ENCODE assay signal across 8 mouse cellular contexts in genomic region chr6:86472100-86472955, GRCm38 (mm10). TPM values are rescaled to one million over a fixed set of nuclear protein-coding genes. Genes with fewer than 3 reads are reported as not detected.
DNase-seq lines count a peak whose midpoint lies in the region; ATAC-seq lines count a peak whose summit lies in the region.

No protein-coding gene starts in this region.

- peak; percentile 99 for DNase-seq in Muller cell, postnatal 12 days (ENCODE audit: inconsistent ontology term)
- peak; percentile 100 for DNase-seq in cerebellum, adult 9-11 months
- DNase-seq in frontal cortex, adult 2 months (ENCODE audit: extremely low spot score in 1 of 2, low spot score in 1 of 2) = peak; percentile 99 to 100
- DNase-seq in hindbrain, embryonic 11.5 days (ENCODE audit: low spot score) = peak; percentile 100
- peak; percentile 100 for DNase-seq in layer of hippocampus, postnatal 10 days (ENCODE audit: low spot score in 2 of 2)
- DNase-seq in lung, postnatal 10 days = peak; percentile 100
- DNase-seq in ovary, postnatal 36 days (ENCODE audit: low spot score) = peak; percentile 100
- DNase-seq in thymus, postnatal 25 days = peak; percentile 100

- no peaks in the 10 kb centered on the region for H3K9me3 ChIP-seq in hindbrain, embryonic 11.5 days (ENCODE audit: control insufficient read depth, low read length)

- WGBS in hindbrain, embryonic 11.5 days = under 1% methylated on average over 55 of the region's 56 CpGs

- ATAC-seq in hindbrain, embryonic 11.5 days (ENCODE audit: low FRiP score) = peak; percentile 94

- H3K4me2 ChIP-seq in hindbrain, embryonic 11.5 days (replicated peaks; ENCODE audit: low read depth, low read length) = peak overlapping the region; percentile 68

- no peaks in the 10 kb centered on the region for H3K27me3 ChIP-seq in hindbrain, embryonic 11.5 days (ENCODE audit: control insufficient read depth, insufficient read depth, low read length)

- H3K4me3 ChIP-seq in hindbrain, embryonic 11.5 days (ENCODE audit: low read depth, low read length) = peak overlapping the region; percentile 34

- H3K27ac ChIP-seq in hindbrain, embryonic 11.5 days (ENCODE audit: low read depth, low read length) = peak overlapping the region; percentile 88

- H3K9ac ChIP-seq in hindbrain, embryonic 11.5 days (ENCODE audit: low read depth, low read length) = peak overlapping the region; percentile 70

- no peaks in the 10 kb centered on the region; the same call in 1 of the 2 replicates for H3K4me1 ChIP-seq in hindbrain, embryonic 11.5 days (replicated peaks; ENCODE audit: control insufficient read depth, insufficient read depth, low read length)

- peaks cover 3% of the 10 kb centered on the region; the same call in 1 of the 2 replicates for H3K36me3 ChIP-seq in hindbrain, embryonic 11.5 days (ENCODE audit: control insufficient read depth, insufficient read depth, low read length)

RNA-seq across cellular contexts. Expression of gene C87436, which starts 34.2 kb away (rescaled TPM):
- polyA plus RNA-seq in frontal cortex, adult 2 months (2012; rRNA removed) = 18.9 and 19.1 TPM in 2 replicates
- 24.4 and 25.6 TPM in 2 replicates for polyA plus RNA-seq in hindbrain, embryonic 11.5 days (2014; fragmentation: Nextera tagmentation; extraction: Ambion mirVana)
- total RNA-seq in layer of hippocampus, postnatal 10 days (2021) = 10 to 100 TPM; 13.6 to 15.9 TPM

RNA-seq across cellular contexts. Expression of gene Gm44790, which starts 45.9 kb away (rescaled TPM):
- polyA plus RNA-seq in frontal cortex, adult 2 months (2012; rRNA removed) = 0.82 and 1.1 TPM in 2 replicates
- not detected in 2 replicates for polyA plus RNA-seq in hindbrain, embryonic 11.5 days (2014; fragmentation: Nextera tagmentation; extraction: Ambion mirVana)
- not detected for total RNA-seq in layer of hippocampus, postnatal 10 days (2021)

RNA-seq across cellular contexts. Expression of gene Pcbp1, which starts 53.8 kb away (rescaled TPM):
- polyA plus RNA-seq in frontal cortex, adult 2 months (2012; rRNA removed) = 169 and 180 TPM in 2 replicates
- 382 and 432 TPM in 2 replicates for polyA plus RNA-seq in hindbrain, embryonic 11.5 days (2014; fragmentation: Nextera tagmentation; extraction: Ambion mirVana)
- total RNA-seq in layer of hippocampus, postnatal 10 days (2021) = 100 to 1,000 TPM; 159 to 184 TPM

Comparison
In these comparisons a context has a peak if more than half of its experiments do, and no peak if none do; other contexts are left out.
1. Peak in every context shown above with its lines: DNase-seq, ATAC-seq, H3K4me3 ChIP-seq and H3K27ac ChIP-seq.